In the genomic region with DNA sequence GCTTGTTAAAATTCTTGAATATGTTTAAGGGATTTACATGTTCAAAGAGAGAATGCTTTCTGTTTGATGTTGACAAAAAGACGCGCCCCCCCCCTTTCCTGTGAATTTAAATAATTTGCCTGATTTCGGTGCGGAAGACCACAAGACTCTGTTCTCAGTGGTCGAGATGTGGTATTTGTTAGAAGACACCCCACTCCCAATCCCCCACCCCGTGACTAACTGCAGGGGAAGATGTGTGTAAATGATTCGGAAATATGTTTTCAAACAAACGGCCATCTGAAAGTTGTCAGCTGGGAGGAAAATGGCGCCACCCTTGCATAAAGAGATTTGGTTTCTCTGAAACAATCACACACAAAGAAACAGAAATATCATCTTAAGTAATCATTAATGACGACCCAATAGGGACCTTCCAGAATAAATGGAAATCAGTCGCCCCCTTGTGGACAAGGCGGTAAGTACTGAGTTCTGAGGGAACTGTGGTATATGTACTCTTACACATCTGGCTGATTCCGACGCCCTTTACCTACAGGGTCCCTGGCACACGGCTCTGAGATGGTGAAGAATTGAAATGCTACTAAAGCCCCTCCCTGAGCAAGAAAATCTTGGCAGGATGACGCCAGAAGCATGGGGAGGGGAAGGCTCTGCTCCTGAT, we compare ENCODE assay signal across 9 mouse cellular contexts. TPM values are rescaled to one million over a fixed set of nuclear protein-coding genes. Genes with fewer than 3 reads are reported as not detected.
A peak's percentile ranks its signal among the peaks of the same experiment; 100 is the strongest.
DNase-seq lines count a peak whose midpoint lies in the region; ATAC-seq and TF ChIP-seq lines count a peak whose summit lies in the region.
"Had no signal": no experiment of that assay in that cellular context is flagged by ENCODE, and none has a peak within 500 bp of the region (broad histone marks: within the 10 kb centered on the region; RNA-seq: fewer than 3 reads in every experiment).

No protein-coding gene starts in this region.

- WGBS in lung, embryonic 14.5 days: 17% methylated on average over 16 of the region's 16 CpGs

- 0 out of 2 replicates have a peak overlapping the region, but pooled peaks have one; percentile 21 for H3K4me2 ChIP-seq in lung, embryonic 14.5 days

- no peaks in the 10 kb centered on the region for H3K36me3 ChIP-seq in ES-E14 (ENCODE audit: control insufficient read depth, insufficient read depth, low read length, poor library complexity, severe bottlenecking)
- H3K36me3 ChIP-seq in lung, embryonic 14.5 days (ENCODE audit: insufficient read depth): no peaks in the 10 kb centered on the region

- H3K4me1 ChIP-seq in ES-E14 (ENCODE audit: control insufficient read depth in 2 of 2, insufficient read depth in 2 of 2, low read length in 2 of 2, poor library complexity in 1 of 2): peaks cover 0 to 4% of the 10 kb centered on the region in 2 experiments; a peak in 1 of 4 replicates
- 0 out of 2 replicates have a peak, but pooled peaks cover 2% of the 10 kb centered on the region for H3K4me1 ChIP-seq in lung, embryonic 14.5 days (ENCODE audit: insufficient read depth)

- in situ Hi-C loops in ES-E14 (cut with MboI; ENCODE audit: low sequenced_read_pairs in 2 of 2, unreplicated experiment in 2 of 2): no loop called here

- H3K9me3 ChIP-seq in ES-E14 (ENCODE audit: control insufficient read depth, insufficient read depth, low read depth, low read length): no peaks in the 10 kb centered on the region
- H3K9me3 ChIP-seq in lung, embryonic 14.5 days (ENCODE audit: low read depth, low read length): no peaks in the 10 kb centered on the region

- intact Hi-C loops in heart, postnatal 36 days (cut with DNase I): loop anchor here (1.0 to 5.0 kb wide), 2 partner anchors 95 to 143 kb away; no protein-coding TSS in a partner anchor

- ATAC-seq in lung, embryonic 14.5 days (ENCODE audit: insufficient read depth): 0 out of 2 replicates have a peak, but pooled peaks have one; percentile 37

- H3K4me3 ChIP-seq in ES-E14 (ENCODE audit: insufficient read depth in 1 of 2, low read depth in 1 of 2, low read length in 2 of 2, poor library complexity in 1 of 2, severe bottlenecking in 1 of 2): no peak overlapping the region
- no peak overlapping the region for H3K4me3 ChIP-seq in lung, embryonic 14.5 days (ENCODE audit: low read depth, low read length)

- DNase-seq in ES-E14 (ENCODE audit: low read depth, low spot score): peak; percentile 75
- DNase-seq in adrenal gland, postnatal 25 days: peak; percentile 67
- DNase-seq in fibroblast of lung, adult 2 months (ENCODE audit: low read depth): peak; percentile 27
- peak; percentile 55 to 75 for DNase-seq in heart, postnatal 36 days
- DNase-seq in layer of hippocampus, adult 18-20 months (ENCODE audit: low spot score in 2 of 2): peak; percentile 54 to 80
- DNase-seq in lung, embryonic 14.5 days: peak; percentile 96
- peak; percentile 82 for DNase-seq in right cerebral cortex, adult 2 months (ENCODE audit: low spot score in 2 of 2)
- no peak for DNase-seq in spleen, postnatal 4 days (ENCODE audit: low spot score in 2 of 2)

- no peak overlapping the region for H3K9ac ChIP-seq in ES-E14 (ENCODE audit: insufficient read depth, low read depth, low read length, poor library complexity, severe bottlenecking)
- no peak overlapping the region for H3K9ac ChIP-seq in lung, embryonic 14.5 days

- peaks cover 5% of the 10 kb centered on the region; the same call in 1 of the 2 replicates for H3K27me3 ChIP-seq in lung, embryonic 14.5 days (ENCODE audit: insufficient read depth, low read length)

- H3K27ac ChIP-seq in ES-E14 (ENCODE audit: insufficient read depth, low read depth, low read length, poor library complexity, severe bottlenecking): no peak overlapping the region
- no peak overlapping the region for H3K27ac ChIP-seq in lung, embryonic 14.5 days (ENCODE audit: low read depth)

- peak; percentile 90 for TF ChIP-seq CTCF in lung, embryonic 14.5 days (IDR thresholded peaks at IDR 0.05; ENCODE audit: low read depth)

TF ChIP-seq in ES-E14, 5 proteins besides CTCF, POLR2A, EP300 and RAD21:
- TF ChIP-seq ZC3H11A (IDR thresholded peaks at IDR 0.05; ENCODE audit: borderline replicate concordance, low read depth, low read length) (peak; percentile 28; the same call in 1 of the 2 replicates), HCFC1 (IDR thresholded peaks at IDR 0.05; ENCODE audit: borderline replicate concordance, insufficient read depth, low read length) (no peak)
TF ChIP-seq in ES-E14: peak in this region for 1.

RNA-seq across cellular contexts. Expression of a gene that starts 4.2 kb away (rescaled TPM):
- total RNA-seq in ES-E14 (2012; rRNA removed): not detected in 2 replicates
- total RNA-seq in adrenal gland, postnatal 25 days (2021): not detected in 2 replicates
- not detected for total RNA-seq in heart, postnatal 36 days (2021)
- total RNA-seq in layer of hippocampus, adult 18-20 months (2021): not detected
- not detected in 2 replicates for polyA plus RNA-seq in lung, embryonic 14.5 days (2014; fragmentation: Nextera tagmentation; extraction: Ambion mirVana)
- polyA plus RNA-seq: liver, embryonic 16.5 days had no signal

RNA-seq across cellular contexts. Expression of a gene that starts 16.0 kb away (rescaled TPM):
- 0.32 and 0.49 TPM in 2 replicates for total RNA-seq in ES-E14 (2012; rRNA removed)
- total RNA-seq in adrenal gland, postnatal 25 days (2021): 1.7 and 2.0 TPM in 2 replicates
- total RNA-seq in heart, postnatal 36 days (2021): under 1 TPM in 1 of 2 experiments, not detected in 1; 0.17 TPM
- total RNA-seq in layer of hippocampus, adult 18-20 months (2021): under 1 TPM; 0.15 to 0.17 TPM
- 0.19 and 0.22 TPM in 2 replicates for polyA plus RNA-seq in lung, embryonic 14.5 days (2014; fragmentation: Nextera tagmentation; extraction: Ambion mirVana)

RNA-seq across cellular contexts. Expression of a gene that starts 59.8 kb away (rescaled TPM):
- total RNA-seq in ES-E14 (2012; rRNA removed): not detected in 2 replicates
- not detected in 2 replicates for total RNA-seq in adrenal gland, postnatal 25 days (2021)
- not detected for total RNA-seq in heart, postnatal 36 days (2021)
- total RNA-seq in layer of hippocampus, adult 18-20 months (2021): not detected
- not detected in 2 replicates for polyA plus RNA-seq in lung, embryonic 14.5 days (2014; fragmentation: Nextera tagmentation; extraction: Ambion mirVana)
- polyA plus RNA-seq: liver, embryonic 16.5 days had no signal

Comparison
In these comparisons a context has a peak if more than half of its experiments do, and no peak if none do; other contexts are left out.
1. DNase-seq: peak in ES-E14 (single experiment), adrenal gland, postnatal 25 days (single experiment), fibroblast of lung, adult 2 months (single experiment), heart, postnatal 36 days (2 of 2), layer of hippocampus, adult 18-20 months (2 of 2), lung, embryonic 14.5 days (single experiment) and right cerebral cortex, adult 2 months (2 of 2); none in spleen, postnatal 4 days (0 of 2).